Mouse (Mus musculus) thymus, postnatal 10 days (tissue): ENCODE data around the gene Cd33.
A peak's percentile ranks its signal among the peaks of the same experiment; 100 is the strongest.

Experiments used
- DNase-seq, 2 experiments: peaks; one replicate each; pipeline ENCODE4 v3.0.0; 2021; ENCODE audit warnings: low spot score in 2 of 2

The Cd33 gene

GRCm38 (mm10) chr7:43544225-43544977 lies at the start of gene Cd33:
TSS of gene Cd33 (minus strand) at chr7:43544428.
- no peak for DNase-seq

GRCm38 (mm10) chr7:43584790-43585189 lies 40.6 kb upstream of the Cd33 start:
- DNase-seq: no peak

- no peak for DNase-seq
Observed at GRCm38 (mm10) chr7:43580526-43580925, 36.3 kb upstream of the Cd33 start.

GRCm38 (mm10) chr7:43579440-43580171 lies 35.4 kb upstream of the Cd33 start, which contains the start of gene Zfp719:
TSS of gene Zfp719 (plus strand) at chr7:43579610.
- DNase-seq: peak; percentile 87 to 88

GRCm38 (mm10) chr7:43571216-43571615 lies 27.0 kb upstream of the Cd33 start:
- no peak for DNase-seq

- no peak for DNase-seq
Observed at GRCm38 (mm10) chr7:43563300-43563699, 19.1 kb upstream of the Cd33 start.

- DNase-seq: no peak
Observed at GRCm38 (mm10) chr7:43562651-43563070, 18.4 kb upstream of the Cd33 start.

GRCm38 (mm10) chr7:43562006-43562633 lies 17.9 kb upstream of the Cd33 start, which contains the start of gene Zfp658:
TSS of gene Zfp658 (plus strand) at chr7:43562256.
- peak; percentile 62 to 68 for DNase-seq

GRCm38 (mm10) chr7:43556901-43557300 lies 12.7 kb upstream of the Cd33 start:
- DNase-seq: no peak

GRCm38 (mm10) chr7:43555351-43555750 lies 11.1 kb upstream of the Cd33 start:
- no peak for DNase-seq

GRCm38 (mm10) chr7:43554550-43554949 lies 10.3 kb upstream of the Cd33 start:
- DNase-seq: no peak

GRCm38 (mm10) chr7:43553153-43553552 lies 8.9 kb upstream of the Cd33 start:
- no peak for DNase-seq

- DNase-seq: no peak
Observed at GRCm38 (mm10) chr7:43548206-43548605, 4.0 kb upstream of the Cd33 start.

GRCm38 (mm10) chr7:43547666-43548065 lies 3.4 kb upstream of the Cd33 start:
- DNase-seq: no peak

- no peak for DNase-seq
Observed at GRCm38 (mm10) chr7:43545656-43546545, 1.7 kb upstream of the Cd33 start.

- no peak for DNase-seq
Observed at GRCm38 (mm10) chr7:43538524-43538923, 5.7 kb downstream of the Cd33 start.

GRCm38 (mm10) chr7:43532936-43533505 lies 11.2 kb downstream of the Cd33 start:
- no peak for DNase-seq

GRCm38 (mm10) chr7:43530216-43530785 lies 13.9 kb downstream of the Cd33 start:
- DNase-seq: no peak

GRCm38 (mm10) chr7:43525313-43525712 lies 18.9 kb downstream of the Cd33 start:
- no peak for DNase-seq

- DNase-seq: no peak
Observed at GRCm38 (mm10) chr7:43522776-43523175, 21.5 kb downstream of the Cd33 start.

- no peak for DNase-seq
Observed at GRCm38 (mm10) chr7:43518341-43518740, 25.9 kb downstream of the Cd33 start.
